Mouse (Mus musculus) frontal cortex, adult (tissue): ENCODE data around the gene Shroom4.
"Not testable (repeated sequence)": the region's sequence is repeated elsewhere in the genome, so short reads cannot be mapped to it uniquely, and the experiment has no call there.

Source experiments
- ATAC-seq: cut with Nextera tagmentation; 2 replicates; pipeline ENCODE4 v1.9.2; 2017; ENCODE audit warnings: mild to moderate bottlenecking, moderate library complexity, mixed read lengths; ENCODE audit not compliant: low TSS enrichment

Gene Shroom4

DNA sequence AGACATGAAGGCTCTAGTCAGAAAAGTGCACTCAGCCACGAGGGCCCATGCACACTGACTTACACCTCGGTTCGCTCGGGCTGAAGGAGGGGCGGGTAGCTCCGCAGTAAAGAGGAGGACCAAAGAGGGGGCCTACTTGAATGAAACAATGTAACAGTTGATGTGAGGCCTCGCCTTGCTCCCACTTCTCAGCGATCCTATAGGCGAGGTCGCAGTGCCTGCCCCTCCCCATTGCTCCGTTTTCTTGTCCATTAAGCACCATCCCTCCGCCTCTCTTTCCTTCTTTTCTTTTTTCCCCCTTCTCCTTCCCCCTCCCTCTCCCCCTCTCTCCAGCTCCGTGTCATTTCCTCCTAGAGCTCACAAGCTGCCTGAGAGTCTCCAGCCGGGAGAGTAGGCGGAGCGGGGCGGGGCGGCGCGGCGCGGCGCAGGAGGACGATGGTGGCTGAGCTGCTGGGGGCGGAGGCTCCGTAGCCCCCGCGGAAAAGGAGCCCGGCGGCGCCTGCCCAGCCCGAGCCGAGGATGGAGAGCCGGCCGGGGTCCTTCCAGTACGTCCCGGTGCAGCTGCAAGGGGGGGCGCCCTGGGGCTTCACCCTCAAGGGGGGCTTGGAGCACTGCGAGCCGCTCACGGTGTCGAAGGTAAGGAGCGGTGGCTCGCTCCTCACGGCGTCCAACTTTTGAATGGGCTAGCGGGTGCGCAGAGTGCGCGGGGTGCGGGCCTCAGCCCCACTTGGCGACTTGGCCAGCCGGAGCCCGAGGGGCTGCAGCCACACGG lies at the start of gene Shroom4:
Gene Shroom4 (plus strand): TSS at position 229 of the 772 bp plus-strand sequence.
- peak; percentile 97 for ATAC-seq

DNA sequence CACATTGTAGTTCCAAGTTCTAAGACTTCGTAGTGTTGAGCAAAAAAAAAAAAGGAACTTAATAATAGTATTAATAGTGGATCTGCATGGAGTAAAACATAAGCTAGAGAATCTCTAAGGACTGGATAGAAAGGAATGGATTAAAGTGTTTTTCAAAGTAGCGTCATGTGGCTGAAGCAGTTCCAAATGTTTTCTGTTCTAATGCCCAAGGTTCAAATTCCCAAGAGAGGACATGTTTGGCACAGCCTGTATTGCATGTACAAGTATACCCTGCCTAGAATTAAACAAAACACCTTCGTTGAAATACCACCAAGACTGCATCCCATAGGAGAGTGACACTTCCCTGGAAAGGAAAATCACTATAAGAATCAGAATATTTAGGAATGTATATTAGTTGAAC lies 42.8 kb upstream of the Shroom4 start:
- no peak for ATAC-seq

GRCm38 (mm10) chrX:6357503-6358114 lies 42.0 kb upstream of the Shroom4 start:
- ATAC-seq: no peak

GRCm38 (mm10) chrX:6368822-6369221 lies 30.8 kb upstream of the Shroom4 start:
- no peak for ATAC-seq

GRCm38 (mm10) chrX:6370706-6371105 lies 28.9 kb upstream of the Shroom4 start:
- ATAC-seq: no peak

DNA sequence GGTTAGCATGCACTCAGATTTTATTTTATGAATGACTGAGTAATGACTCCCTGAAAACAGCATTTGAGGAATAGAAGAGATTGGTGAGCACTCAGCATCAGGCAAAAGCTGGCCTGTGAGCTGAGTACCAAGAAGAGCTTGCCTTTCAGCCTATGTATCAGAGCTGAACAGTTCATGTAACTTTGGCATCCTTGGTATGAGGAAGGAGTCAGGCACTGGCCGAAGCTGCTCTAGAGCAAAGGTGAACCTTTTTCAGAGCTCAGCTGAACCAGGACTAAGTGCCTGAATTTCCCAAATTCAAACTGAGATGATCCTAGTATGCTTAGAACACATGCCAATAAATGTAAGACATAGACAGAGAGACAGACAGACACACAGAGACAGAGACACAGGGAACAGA lies 5.8 kb upstream of the Shroom4 start:
- ATAC-seq: no peak

DNA sequence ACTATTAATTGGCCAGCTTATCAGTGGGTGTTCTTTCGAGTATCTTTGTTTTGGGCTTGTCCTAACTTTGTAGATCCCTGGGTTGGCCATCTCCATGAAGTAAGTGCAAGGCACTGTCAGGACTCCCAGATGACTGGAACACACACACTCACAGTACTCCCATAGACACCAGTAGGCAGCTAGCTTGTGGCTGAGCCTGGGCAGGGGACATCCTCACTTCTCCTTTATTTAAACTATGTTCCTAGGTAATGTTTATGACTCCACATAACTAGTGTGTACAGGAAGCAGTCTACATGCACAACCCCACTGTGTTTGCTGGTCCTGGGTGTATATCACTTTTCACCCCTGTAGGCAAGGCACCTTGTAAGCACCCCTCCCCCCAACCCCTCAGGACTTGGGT lies 461 bp upstream of the Shroom4 start:
- no peak for ATAC-seq

- ATAC-seq: peak; percentile 66
These were observed 855 bp downstream of the Shroom4 start for GRCm38 (mm10) chrX:6400398-6401020.

DNA sequence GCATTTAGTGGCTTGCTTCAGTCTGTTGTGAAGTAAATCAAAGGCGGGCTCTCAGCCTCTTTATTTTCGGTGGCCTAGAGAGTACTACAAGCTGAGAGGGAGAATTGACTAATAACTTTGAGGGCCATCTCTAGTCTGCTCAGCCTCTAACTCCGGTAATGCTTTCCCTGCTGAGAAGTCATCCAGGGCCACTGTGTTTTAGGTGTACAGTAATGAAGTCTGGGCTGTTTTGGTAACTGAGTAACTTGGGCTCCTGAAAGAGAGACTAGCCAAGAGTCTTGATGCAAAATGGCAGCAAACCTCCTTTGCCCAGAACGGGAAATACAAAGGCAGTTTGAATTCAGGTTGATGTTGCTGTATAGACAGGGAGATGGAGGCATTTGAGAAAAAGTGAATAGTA lies 3.3 kb downstream of the Shroom4 start:
- no peak for ATAC-seq

GRCm38 (mm10) chrX:6409114-6409513 lies 9.5 kb downstream of the Shroom4 start:
- no peak for ATAC-seq

GRCm38 (mm10) chrX:6415412-6415811 lies 15.8 kb downstream of the Shroom4 start:
- ATAC-seq: no peak

GRCm38 (mm10) chrX:6415936-6416335 lies 16.3 kb downstream of the Shroom4 start:
- no peak for ATAC-seq

GRCm38 (mm10) chrX:6418140-6418539 lies 18.5 kb downstream of the Shroom4 start:
- no peak for ATAC-seq

- no peak for ATAC-seq
These were observed 35.6 kb downstream of the Shroom4 start for GRCm38 (mm10) chrX:6435260-6435659.

DNA sequence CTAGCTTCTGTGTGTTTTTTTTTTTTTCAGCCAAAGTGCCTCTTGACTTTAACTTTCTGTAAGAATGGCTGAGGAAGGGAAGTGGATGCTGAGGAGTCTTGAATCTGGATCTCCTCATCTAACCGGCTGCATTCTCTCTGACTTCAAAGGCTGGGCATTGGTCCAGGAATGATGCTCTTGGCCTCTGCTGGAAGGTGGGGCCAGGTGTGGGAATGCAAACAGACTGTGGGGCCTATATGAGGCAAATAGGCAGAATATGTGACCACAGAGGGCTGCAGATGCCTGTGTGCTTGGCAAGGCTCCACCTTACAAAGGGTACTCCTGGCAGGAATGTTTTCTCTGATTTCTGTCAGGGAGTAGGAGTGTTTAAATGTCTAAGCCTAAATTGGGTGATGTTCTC lies 46.8 kb downstream of the Shroom4 start:
- no peak for ATAC-seq

- no peak for ATAC-seq
These were observed 48.3 kb downstream of the Shroom4 start for GRCm38 (mm10) chrX:6448001-6448400.

GRCm38 (mm10) chrX:6453220-6453619 lies 53.6 kb downstream of the Shroom4 start:
- ATAC-seq: no peak

GRCm38 (mm10) chrX:6469251-6469650 lies 69.6 kb downstream of the Shroom4 start:
- ATAC-seq: not testable (repeated sequence)

GRCm38 (mm10) chrX:6472563-6472962 lies 72.9 kb downstream of the Shroom4 start:
- not testable (repeated sequence) for ATAC-seq

- peak; percentile 62 for ATAC-seq
These were observed 75.5 kb downstream of the Shroom4 start for GRCm38 (mm10) chrX:6475177-6475576.

DNA sequence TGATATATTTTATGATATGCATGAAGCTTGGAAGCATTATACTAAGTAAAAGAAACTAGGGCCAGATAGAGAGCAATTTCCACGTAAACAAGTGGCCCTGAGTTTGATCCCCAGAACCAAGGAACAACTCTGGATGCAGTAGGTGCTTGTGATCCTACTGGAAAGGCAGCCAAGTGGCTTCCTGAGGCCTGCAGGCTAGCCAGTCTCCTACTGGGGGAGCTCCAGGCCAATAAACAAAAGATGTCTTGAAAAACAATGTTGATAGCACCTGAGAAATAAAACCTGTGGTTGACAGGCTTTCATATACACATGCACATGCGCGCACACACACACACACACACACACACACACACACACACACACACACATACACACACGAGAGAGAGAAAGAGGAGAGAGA lies 82.6 kb downstream of the Shroom4 start:
- ATAC-seq: no peak

GRCm38 (mm10) chrX:6483817-6484216 lies 84.2 kb downstream of the Shroom4 start:
- no peak for ATAC-seq

DNA sequence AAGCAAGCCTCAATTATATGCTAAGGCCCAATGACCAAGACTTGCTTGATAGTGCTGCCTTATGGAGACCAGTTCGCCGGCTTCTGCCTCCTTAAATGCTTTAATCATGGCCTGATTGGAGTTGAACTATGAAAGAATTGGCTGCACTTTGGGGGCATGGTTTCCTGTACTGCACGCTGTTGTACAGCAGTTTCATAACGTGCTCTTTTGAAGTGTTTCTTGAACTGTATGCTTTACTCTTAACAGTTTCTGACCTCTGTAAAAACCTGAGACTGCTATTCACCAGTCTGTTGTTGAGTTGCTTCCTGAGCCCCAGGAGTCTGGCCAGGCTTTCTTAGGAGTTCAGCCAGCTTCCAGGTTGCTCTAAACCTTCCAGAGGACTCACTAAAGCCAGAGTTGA lies 90.8 kb downstream of the Shroom4 start:
- ATAC-seq: no peak
